Mouse (Mus musculus): ENCODE measurements at regions not wholly inside any gene's neighbourhood (a gene's known extent, or its start where the extent isn't known, plus 50 kb on each side); places are given as distances from the start of the nearest gene placed in this dataset.
"Not testable (repeated sequence)": the region's sequence is repeated elsewhere in the genome, so short reads cannot be mapped to it uniquely, and the experiment has no call there.

GRCm38 (mm10) chr4:9724801-9725200, 1149.5 kb upstream of the 2610301B20Rik start:
- H3K27ac ChIP-seq; H3K4me3 ChIP-seq; H3K4me1 ChIP-seq; H3K9ac ChIP-seq; ATAC-seq (ENCODE audit: low FRiP score); H3K9me3 ChIP-seq (replicated peaks); H3K4me2 ChIP-seq (replicated peaks); H3K27me3 ChIP-seq; H3K36me3 ChIP-seq: not testable (repeated sequence)
- 83% methylated on average over 2 of the region's 2 CpGs for WGBS

GRCm38 (mm10) chr4:9737691-9738090, 1136.6 kb upstream of the 2610301B20Rik start:
- Histone ChIP-seq H3K4me1 (no peaks in the 10 kb centered on the region), H3K9ac (no peak overlapping the region), H3K4me2 (replicated peaks) (no peak overlapping the region), H3K4me3 (no peak overlapping the region), H3K36me3 (no peaks in the 10 kb centered on the region), H3K9me3 (replicated peaks) (no peaks in the 10 kb centered on the region), H3K27ac (no peak overlapping the region), H3K27me3 (no peaks in the 10 kb centered on the region)
- WGBS: 82% methylated on average over 4 of the region's 4 CpGs
- no peak for ATAC-seq (ENCODE audit: low FRiP score)

- H3K9me3 ChIP-seq (replicated peaks): no peaks in the 10 kb centered on the region
- no peak overlapping the region for H3K4me2 ChIP-seq (replicated peaks)
- no peak overlapping the region for H3K4me3 ChIP-seq
- no peaks in the 10 kb centered on the region for H3K4me1 ChIP-seq
- ATAC-seq (ENCODE audit: low FRiP score): no peak
- 91% methylated on average over 6 of the region's 6 CpGs for WGBS
- no peak overlapping the region for H3K27ac ChIP-seq
- H3K36me3 ChIP-seq: no peaks in the 10 kb centered on the region
- H3K27me3 ChIP-seq: no peaks in the 10 kb centered on the region
- no peak overlapping the region for H3K9ac ChIP-seq
Observed at GRCm38 (mm10) chr4:9747411-9747938, 1126.8 kb upstream of the 2610301B20Rik start.

- Histone ChIP-seq H3K36me3 (no peaks in the 10 kb centered on the region), H3K27me3 (no peaks in the 10 kb centered on the region), H3K4me1 (no peaks in the 10 kb centered on the region), H3K9me3 (replicated peaks) (no peaks in the 10 kb centered on the region), H3K4me3 (no peak overlapping the region), H3K27ac (no peak overlapping the region), H3K9ac (no peak overlapping the region), H3K4me2 (replicated peaks) (no peak overlapping the region)
- no peak for ATAC-seq (ENCODE audit: low FRiP score)
- WGBS: 85% methylated on average over 2 of the region's 2 CpGs
Observed at GRCm38 (mm10) chr4:9748110-9748509, 1126.2 kb upstream of the 2610301B20Rik start.

- Histone ChIP-seq H3K9ac (no peak overlapping the region), H3K4me3 (no peak overlapping the region), H3K27me3 (no peaks in the 10 kb centered on the region), H3K27ac (no peak overlapping the region), H3K9me3 (replicated peaks) (no peaks in the 10 kb centered on the region), H3K4me2 (replicated peaks) (no peak overlapping the region), H3K36me3 (no peaks in the 10 kb centered on the region), H3K4me1 (no peaks in the 10 kb centered on the region)
- WGBS: 92% methylated on average over 3 of the region's 3 CpGs
- ATAC-seq (ENCODE audit: low FRiP score): no peak
Observed at GRCm38 (mm10) chr4:9749877-9750276, 1124.4 kb upstream of the 2610301B20Rik start.

- Histone ChIP-seq H3K9ac (no peak overlapping the region), H3K4me2 (replicated peaks) (no peak overlapping the region), H3K36me3 (no peaks in the 10 kb centered on the region), H3K9me3 (replicated peaks) (no peaks in the 10 kb centered on the region), H3K4me3 (no peak overlapping the region), H3K27ac (no peak overlapping the region), H3K27me3 (no peaks in the 10 kb centered on the region), H3K4me1 (no peaks in the 10 kb centered on the region)
- ATAC-seq (ENCODE audit: low FRiP score): no peak
- 66% methylated on average over 4 of the region's 4 CpGs for WGBS
Observed at GRCm38 (mm10) chr4:9750404-9750803, 1123.9 kb upstream of the 2610301B20Rik start.

GRCm38 (mm10) chr4:9763321-9763720, 1111.0 kb upstream of the 2610301B20Rik start:
- WGBS: 48% methylated on average over 1 of the region's 1 CpGs
- H3K4me1 ChIP-seq: no peaks in the 10 kb centered on the region
- no peak for ATAC-seq (ENCODE audit: low FRiP score)
- H3K4me2 ChIP-seq (replicated peaks): no peak overlapping the region
- H3K27ac ChIP-seq: no peak overlapping the region
- H3K36me3 ChIP-seq: no peaks in the 10 kb centered on the region
- H3K4me3 ChIP-seq: no peak overlapping the region
- H3K27me3 ChIP-seq: no peaks in the 10 kb centered on the region
- H3K9ac ChIP-seq: no peak overlapping the region
- no peaks in the 10 kb centered on the region; the same call in 1 of the 2 replicates for H3K9me3 ChIP-seq (replicated peaks)

GRCm38 (mm10) chr4:9769633-9770205, 1104.6 kb upstream of the 2610301B20Rik start:
- H3K9ac ChIP-seq: no peak overlapping the region
- peak overlapping the region; percentile 57 for H3K4me2 ChIP-seq (replicated peaks)
- WGBS: 67% methylated on average over 9 of the region's 9 CpGs
- no peaks in the 10 kb centered on the region for H3K27me3 ChIP-seq
- ATAC-seq (ENCODE audit: low FRiP score): no peak
- peak overlapping the region; percentile 46; the same call in 1 of the 2 replicates for H3K4me3 ChIP-seq
- no peaks in the 10 kb centered on the region for H3K36me3 ChIP-seq
- no peaks in the 10 kb centered on the region for H3K9me3 ChIP-seq (replicated peaks)
- H3K27ac ChIP-seq: no peak overlapping the region
- no peaks in the 10 kb centered on the region for H3K4me1 ChIP-seq

GRCm38 (mm10) chr4:9770372-9771102, 1103.8 kb upstream of the 2610301B20Rik start:
- H3K9me3 ChIP-seq (replicated peaks): no peaks in the 10 kb centered on the region
- peak overlapping the region; percentile 57 for H3K4me2 ChIP-seq (replicated peaks)
- 2% methylated on average over 38 of the region's 38 CpGs for WGBS
- H3K9ac ChIP-seq: peak overlapping the region; percentile 64
- no peaks in the 10 kb centered on the region for H3K36me3 ChIP-seq
- H3K27me3 ChIP-seq: no peaks in the 10 kb centered on the region
- peak; percentile 92 for ATAC-seq (ENCODE audit: low FRiP score)
- H3K4me3 ChIP-seq: peak overlapping the region; percentile 46
- no peaks in the 10 kb centered on the region for H3K4me1 ChIP-seq
- H3K27ac ChIP-seq: peak overlapping the region; percentile 69

- Histone ChIP-seq H3K27me3 (no peaks in the 10 kb centered on the region), H3K27ac (0 out of 2 replicates have a peak overlapping the region, but pooled peaks have one; percentile 69)
Observed at GRCm38 (mm10) chr4:9771103-9771474, 1103.2 kb upstream of the 2610301B20Rik start.

GRCm38 (mm10) chr4:9778391-9778790, 1095.9 kb upstream of the 2610301B20Rik start:
- no peak overlapping the region for H3K4me3 ChIP-seq

More at GRCm38 (mm10) chr4:9771103-9771474, 1103.2 kb upstream of the 2610301B20Rik start:
- H3K4me3 ChIP-seq: peak overlapping the region; percentile 46
- peak overlapping the region; percentile 64; the same call in 1 of the 2 replicates for H3K9ac ChIP-seq
- H3K9me3 ChIP-seq (replicated peaks): no peaks in the 10 kb centered on the region
- H3K4me2 ChIP-seq (replicated peaks): peak overlapping the region; percentile 57
- no peaks in the 10 kb centered on the region for H3K4me1 ChIP-seq
- under 1% methylated on average over 5 of the region's 5 CpGs for WGBS
- no peaks in the 10 kb centered on the region for H3K36me3 ChIP-seq
- ATAC-seq (ENCODE audit: low FRiP score): peak; percentile 77

GRCm38 (mm10) chr4:9779594-9779993, 1094.7 kb upstream of the 2610301B20Rik start:
- Histone ChIP-seq H3K9me3 (replicated peaks) (no peaks in the 10 kb centered on the region), H3K27ac (no peak overlapping the region), H3K9ac (no peak overlapping the region), H3K4me3 (no peak overlapping the region), H3K36me3 (no peaks in the 10 kb centered on the region), H3K4me1 (no peaks in the 10 kb centered on the region), H3K4me2 (replicated peaks) (no peak overlapping the region), H3K27me3 (no peaks in the 10 kb centered on the region)
- ATAC-seq (ENCODE audit: low FRiP score): no peak
- WGBS: 85% methylated on average over 3 of the region's 3 CpGs

More at GRCm38 (mm10) chr4:9778391-9778790, 1095.9 kb upstream of the 2610301B20Rik start:
- H3K36me3 ChIP-seq: no peaks in the 10 kb centered on the region
- no peak overlapping the region for H3K4me2 ChIP-seq (replicated peaks)
- WGBS: 90% methylated on average over 8 of the region's 8 CpGs
- H3K27ac ChIP-seq: no peak overlapping the region
- no peaks in the 10 kb centered on the region for H3K9me3 ChIP-seq (replicated peaks)
- no peaks in the 10 kb centered on the region for H3K4me1 ChIP-seq
- ATAC-seq (ENCODE audit: low FRiP score): no peak
- no peaks in the 10 kb centered on the region for H3K27me3 ChIP-seq
- no peak overlapping the region for H3K9ac ChIP-seq
